Mouse (Mus musculus) CD4-positive helper T cell, adult 2 months (primary cell): Measurements from ENCODE around the gene Itpk1.
"Not testable (repeated sequence)": the region's sequence is repeated elsewhere in the genome, so short reads cannot be mapped to it uniquely, and the experiment has no call there.

Experiments used
- DNase-seq: peaks from one replicate; pipeline ENCODE4 v3.0.0-alpha.2; 2012; ENCODE audit warnings: low read depth, missing footprints, low spot score

Gene Itpk1

GRCm38 (mm10) chr12:102661772-102662171 lies 43.0 kb downstream of the Itpk1 start:
- no peak for DNase-seq

- no peak for DNase-seq
Observed at GRCm38 (mm10) chr12:102660906-102661651, 43.7 kb downstream of the Itpk1 start.

- peak; percentile 65 for DNase-seq
Observed at GRCm38 (mm10) chr12:102653003-102653402, 51.7 kb downstream of the Itpk1 start.

GRCm38 (mm10) chr12:102652420-102652819 lies 52.3 kb downstream of the Itpk1 start:
- peak; percentile 87 for DNase-seq

- peak; percentile 86 for DNase-seq
Observed at GRCm38 (mm10) chr12:102651871-102652270, 52.9 kb downstream of the Itpk1 start.

- DNase-seq, result peak; percentile 61
Observed at GRCm38 (mm10) chr12:102651401-102651800, 53.3 kb downstream of the Itpk1 start.

GRCm38 (mm10) chr12:102650649-102651048 lies 54.1 kb downstream of the Itpk1 start:
- no peak for DNase-seq

DNA sequence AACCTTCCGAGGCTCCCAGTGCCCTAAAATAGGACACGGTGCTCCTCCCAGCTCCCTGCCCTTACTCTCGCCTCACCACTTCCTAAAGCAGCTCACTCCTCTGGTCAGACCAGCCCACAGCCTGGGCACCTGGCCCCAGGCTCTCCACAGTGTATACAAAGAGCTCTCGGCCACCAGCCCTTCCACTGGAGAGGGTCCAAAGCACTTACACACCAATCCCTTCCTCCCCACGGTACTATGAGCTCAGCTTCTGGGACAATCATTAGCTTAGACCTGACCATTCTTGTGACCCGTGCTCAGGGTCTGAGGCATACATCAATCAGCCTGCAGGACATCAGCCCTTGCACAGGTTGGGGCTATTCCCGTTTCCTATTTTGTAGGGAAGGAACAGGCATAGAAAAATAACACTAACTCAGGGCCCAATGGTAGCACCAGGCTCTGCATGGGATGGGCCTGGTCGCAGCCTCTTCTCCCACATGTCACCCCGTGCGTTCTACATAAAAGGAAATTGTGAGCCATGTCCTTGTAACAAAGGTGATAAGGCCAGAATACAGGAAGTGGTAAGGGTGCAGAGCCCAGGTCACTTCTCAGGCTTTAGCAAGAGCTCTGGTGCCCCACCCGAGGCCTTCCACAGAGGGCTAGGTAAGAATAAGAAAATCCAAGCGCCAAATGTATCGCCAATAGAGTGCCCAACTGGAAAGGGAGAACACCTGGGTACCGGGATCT lies 56.7 kb downstream of the Itpk1 start:
- no peak for DNase-seq

DNA sequence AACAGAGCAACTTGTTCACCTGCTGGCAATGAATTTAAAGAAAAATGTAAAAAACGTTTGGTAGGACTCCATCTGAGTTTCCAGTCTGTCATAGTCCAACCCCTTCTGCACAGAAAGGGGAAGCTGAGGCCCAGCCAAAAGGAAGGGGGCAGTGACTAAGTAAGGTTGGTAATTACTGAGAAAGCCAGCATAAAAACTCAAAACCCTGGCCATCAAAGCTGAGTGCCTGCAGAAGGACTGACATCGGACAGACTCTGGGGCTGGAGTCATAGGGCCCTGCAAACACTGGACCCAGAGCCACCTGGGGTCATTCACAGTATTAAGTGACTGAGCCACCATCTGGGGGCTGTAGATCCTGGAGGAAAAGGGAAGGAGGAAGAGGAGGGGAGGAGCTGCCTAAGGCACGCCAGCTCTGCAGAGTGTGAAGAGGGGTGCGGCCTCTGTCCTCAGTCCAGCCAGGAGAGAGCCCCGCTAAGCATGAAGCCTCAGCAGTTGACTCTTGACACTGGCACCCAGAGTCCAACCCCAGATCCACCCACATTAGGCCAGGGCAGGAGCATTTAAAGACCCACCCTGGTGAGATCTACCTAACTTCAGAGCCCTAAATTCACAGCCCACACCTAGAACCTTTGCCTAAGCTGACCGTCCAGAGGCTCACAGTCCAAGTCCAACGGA lies 58.0 kb downstream of the Itpk1 start:
- no peak for DNase-seq

DNA sequence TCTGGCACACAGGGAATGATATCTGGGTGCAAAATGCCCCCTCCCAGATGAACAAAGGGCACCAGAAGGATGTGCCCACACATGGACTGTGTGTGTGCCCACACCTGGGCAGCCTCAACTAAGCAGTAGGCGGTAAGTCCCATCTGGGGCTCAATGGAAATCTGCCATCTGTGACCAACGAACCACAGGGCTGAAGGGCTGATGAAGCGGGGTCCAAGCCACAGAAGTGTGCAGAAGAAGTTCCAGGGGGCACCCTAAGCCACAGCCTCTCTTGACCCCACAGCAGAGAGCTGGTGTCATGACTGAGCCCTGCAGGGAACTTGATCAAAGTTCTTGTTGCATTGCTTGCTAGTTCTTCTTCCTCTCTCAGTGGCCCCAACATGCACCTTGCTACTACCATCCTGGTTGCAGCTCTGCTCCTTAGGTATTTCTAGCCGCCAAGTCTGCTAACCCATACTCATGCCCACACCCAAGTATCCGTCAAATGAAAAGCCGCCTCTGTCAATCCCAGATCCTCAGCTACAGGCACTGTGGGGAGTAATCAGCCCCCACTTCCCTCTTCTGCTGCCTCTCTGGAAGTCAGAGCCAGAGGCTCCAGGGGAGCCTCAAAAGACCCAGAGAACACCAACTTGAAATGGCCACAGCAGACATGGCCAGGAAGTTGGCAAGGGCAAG lies 58.7 kb downstream of the Itpk1 start:
- no peak for DNase-seq

GRCm38 (mm10) chr12:102643316-102643715 lies 61.4 kb downstream of the Itpk1 start:
- DNase-seq, result no peak

DNA sequence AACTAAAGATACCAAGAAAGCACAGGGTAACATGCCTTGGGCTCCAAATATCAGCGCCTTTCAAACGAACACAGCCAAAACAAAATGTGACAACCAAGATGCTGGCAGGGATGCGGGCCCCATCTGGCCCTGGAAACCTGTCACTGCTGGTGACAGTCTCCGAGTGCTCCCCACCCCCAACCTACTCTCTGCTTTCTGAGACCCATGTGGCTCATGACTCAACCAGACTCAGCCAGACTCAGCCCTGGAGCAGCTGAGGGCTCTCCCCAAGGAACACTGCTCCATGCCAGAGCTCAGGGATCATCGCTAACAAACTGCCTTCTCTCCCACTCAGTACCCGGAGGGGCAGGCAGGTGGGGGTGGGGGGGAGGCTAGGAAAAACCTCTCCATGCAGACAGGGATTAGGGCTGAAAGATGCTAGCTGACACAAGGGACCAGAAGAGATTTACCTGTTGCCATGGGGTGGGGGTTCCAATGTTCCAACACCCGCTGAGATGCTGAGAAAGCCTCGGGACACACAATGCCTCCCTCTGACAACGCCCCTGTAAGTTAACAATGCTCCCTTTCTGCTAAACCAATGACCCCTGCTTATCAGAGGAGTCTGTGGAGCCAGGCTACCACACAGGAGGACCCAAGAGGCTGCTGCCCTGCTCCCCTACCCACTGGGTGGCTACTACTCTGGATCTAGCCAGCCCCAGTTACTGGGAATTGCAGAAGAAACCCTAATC lies 64.1 kb downstream of the Itpk1 start:
- no peak for DNase-seq

GRCm38 (mm10) chr12:102638878-102639277 lies 65.9 kb downstream of the Itpk1 start:
- no peak for DNase-seq

GRCm38 (mm10) chr12:102637235-102637634 lies 67.5 kb downstream of the Itpk1 start:
- no peak for DNase-seq

DNA sequence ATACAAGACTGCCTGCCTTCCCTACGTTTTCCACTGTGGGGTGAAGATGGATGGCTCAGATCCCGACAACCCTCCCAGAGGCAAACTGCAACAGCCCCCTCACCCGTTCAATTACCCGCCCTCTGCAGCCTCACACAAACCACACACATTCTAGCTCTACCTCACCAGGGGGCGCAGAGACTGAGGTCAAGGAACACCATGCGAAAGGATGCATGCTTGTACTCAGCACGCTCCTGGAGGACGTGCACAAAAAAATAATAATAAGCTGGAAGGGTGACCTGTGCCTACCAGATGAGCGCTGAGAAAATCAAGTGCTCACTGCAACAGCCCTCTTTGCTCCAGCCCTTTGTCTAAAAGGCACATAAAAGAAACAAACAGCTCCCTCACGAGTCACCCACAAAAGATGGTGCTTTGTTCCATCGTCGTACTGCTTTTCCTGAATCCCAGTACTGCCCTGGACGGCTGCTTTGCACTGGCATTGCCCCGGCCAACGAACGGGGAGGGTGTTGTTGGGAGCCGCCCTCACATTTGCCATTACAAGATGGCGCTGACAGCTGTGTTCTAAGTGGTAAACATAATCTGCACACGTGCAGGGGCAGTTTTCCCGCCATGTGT lies 70.2 kb downstream of the Itpk1 start:
- DNase-seq, result no peak

GRCm38 (mm10) chr12:102633083-102633501 lies 71.6 kb downstream of the Itpk1 start:
- DNase-seq, result no peak

DNA sequence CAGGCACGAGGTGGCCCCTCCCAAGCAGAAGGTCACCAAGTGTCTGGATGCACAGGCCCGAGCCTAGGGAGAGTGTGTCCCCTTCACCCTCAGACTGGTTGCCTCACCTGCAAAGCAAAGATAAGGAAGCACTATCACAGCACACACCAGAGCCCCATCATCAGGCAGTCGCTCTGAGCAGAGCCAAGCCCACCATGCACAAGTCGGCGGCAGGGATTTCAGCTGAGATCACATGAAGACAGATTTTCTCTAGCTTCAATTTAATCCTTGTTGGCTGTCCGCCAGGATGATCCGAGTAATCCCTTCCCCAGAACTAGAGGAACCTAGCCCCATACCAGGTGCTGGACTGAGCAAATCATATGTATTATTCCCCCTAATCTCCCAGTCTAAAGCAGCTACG lies 73.0 kb downstream of the Itpk1 start:
- DNase-seq, result no peak

GRCm38 (mm10) chr12:102630471-102630870 lies 74.3 kb downstream of the Itpk1 start:
- not testable (repeated sequence) for DNase-seq

- DNase-seq, result peak; percentile 93
Observed at GRCm38 (mm10) chr12:102628221-102628620, 76.5 kb downstream of the Itpk1 start.

DNA sequence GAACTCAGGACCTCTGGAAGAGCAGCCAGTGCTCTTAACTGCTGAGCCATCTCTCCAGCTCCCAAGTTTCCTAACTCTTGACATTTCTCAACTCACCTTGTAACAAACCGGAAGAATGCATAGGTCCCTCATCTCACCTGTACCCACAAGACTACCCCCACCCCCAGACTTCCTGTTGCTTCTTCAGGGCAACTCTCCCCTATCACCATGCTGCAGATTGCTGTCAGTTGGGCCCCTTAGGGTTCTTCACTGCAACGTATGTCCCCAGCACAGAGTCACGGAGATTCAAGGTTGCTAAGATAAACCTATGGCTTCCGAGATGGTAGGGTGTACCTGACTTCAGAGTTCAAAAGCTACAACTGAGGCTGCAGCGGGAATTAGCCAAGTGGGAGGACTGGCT lies 77.2 kb downstream of the Itpk1 start:
- DNase-seq, result peak; percentile 85

DNA sequence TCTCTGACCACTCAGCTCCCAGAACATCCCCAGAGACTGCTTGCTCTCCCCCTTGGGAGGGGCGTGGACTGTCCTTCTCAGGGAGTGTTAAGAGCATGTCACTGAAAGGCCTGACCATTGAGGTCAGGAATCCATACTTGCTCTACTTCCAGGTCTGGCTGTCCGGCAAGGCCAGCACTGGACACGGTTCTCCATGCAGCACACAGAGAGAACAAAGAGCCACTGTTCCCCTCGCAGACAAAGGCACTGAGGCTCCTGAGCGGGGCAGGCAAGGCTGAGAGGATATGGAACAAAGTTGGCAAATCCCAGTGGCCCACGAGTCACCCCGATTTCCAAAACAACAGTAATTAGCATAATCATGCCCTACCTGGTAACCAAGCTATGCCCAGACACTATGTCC lies 77.9 kb downstream of the Itpk1 start:
- no peak for DNase-seq
